Mouse (Mus musculus) small intestine, adult 2 months (tissue): ENCODE results near the gene Mcpt2. TPM values are rescaled to one million over a fixed set of nuclear protein-coding genes. Genes with fewer than 3 reads are reported as not detected.
"Not testable (repeated sequence)": the region's sequence is repeated elsewhere in the genome, so short reads cannot be mapped to it uniquely, and the experiment has no call there.

Experiments
- H3K27ac ChIP-seq: fragments of 200-500 bp; 2 replicates; pipeline ENCODE4 v1.5.1; 2012; ENCODE audit warnings: low read depth, low read length, control low read depth, inconsistent platforms; ENCODE audit not compliant: insufficient read depth
- H3K27me3 ChIP-seq: fragments of 200-500 bp; 2 replicates; pipeline ENCODE4 v1.6.1; 2012; ENCODE audit warnings: mild to moderate bottlenecking, moderate library complexity, low read length, inconsistent platforms; ENCODE audit not compliant: control insufficient read depth, insufficient read depth
- H3K36me3 ChIP-seq: fragments of 200-500 bp; 2 replicates; pipeline ENCODE4 v1.6.1; 2012; ENCODE audit warnings: mild to moderate bottlenecking, low read length, control low read depth, inconsistent platforms; ENCODE audit not compliant: control insufficient read depth, insufficient read depth
- H3K4me1 ChIP-seq: fragments of 200-500 bp; 2 replicates; pipeline ENCODE4 v1.6.1; 2012; ENCODE audit warnings: low read length, inconsistent platforms, mixed read lengths; ENCODE audit not compliant: control insufficient read depth, insufficient read depth, insufficient read length
- H3K4me3 ChIP-seq: fragments of 200-500 bp; 2 replicates; pipeline ENCODE4 v1.5.1; 2012; ENCODE audit warnings: low read depth, mild to moderate bottlenecking, control low read depth, inconsistent platforms, low read length, moderate library complexity
- CTCF ChIP-seq: fragments of 200-500 bp; IDR thresholded peaks from 2 replicates; pipeline ENCODE4 v1.5.1; 2012; ENCODE audit warnings: low read depth, mild to moderate bottlenecking, control low read depth, inconsistent platforms, low read length, moderate library complexity, mixed read lengths; ENCODE audit not compliant: insufficient replicate concordance, insufficient read length; ENCODE audit errors: extremely low read depth
- POLR2A ChIP-seq: fragments of 200-500 bp; IDR thresholded peaks from 2 replicates; pipeline ENCODE4 v1.6.1; 2012; ENCODE audit warnings: low read depth, mild to moderate bottlenecking, control low read depth, inconsistent platforms, low read length, moderate library complexity
- WGBS: fragments of 180-500 bp; shearing (Covaris S2); methylation state at CpG from one replicate; pipeline ENCODE4 v1.1.7; 2018; 5-methylcytosine and 5-hydroxymethylcytosine counted together
- polyA plus RNA-seq: library from polyadenylated mRNA; depleted of rRNA; stranded (reverse); fragments of >200 nt; gene quantifications from 2 replicates; pipeline ENCODE4 v1.2.3, GENCODE M21; 2012; rRNA removed

Mcpt2 gene
- polyA plus RNA-seq, 1 experiment, result 1.7 TPM

GRCm38 (mm10) chr14:56055408-56055807 lies 13.6 kb downstream of the Mcpt2 start:
- no peak overlapping the region for H3K27ac ChIP-seq
- WGBS, result 62% methylated on average over 3 of the region's 3 CpGs
- H3K27me3 ChIP-seq, result no peaks in the 10 kb centered on the region
- H3K4me3 ChIP-seq, result no peak overlapping the region
- no peaks in the 10 kb centered on the region for H3K4me1 ChIP-seq
- TF ChIP-seq POLR2A, result no peak
- no peak for TF ChIP-seq CTCF
- H3K36me3 ChIP-seq, result no peaks in the 10 kb centered on the region

- 43% methylated on average over 4 of the region's 4 CpGs for WGBS
- H3K27me3 ChIP-seq, result no peaks in the 10 kb centered on the region
- TF ChIP-seq POLR2A (no peak), CTCF (no peak)
- H3K4me1 ChIP-seq, result no peaks in the 10 kb centered on the region
- H3K4me3 ChIP-seq, result no peak overlapping the region
- H3K36me3 ChIP-seq, result no peaks in the 10 kb centered on the region
- H3K27ac ChIP-seq, result no peak overlapping the region
Measured at GRCm38 (mm10) chr14:56057722-56058121, 15.9 kb downstream of the Mcpt2 start.

GRCm38 (mm10) chr14:56062213-56062612 lies 20.4 kb downstream of the Mcpt2 start, which contains the start of gene Mcpt4:
Gene Mcpt4 (minus strand): TSS chr14:56062313.
- not testable (repeated sequence) for H3K27ac ChIP-seq, H3K27me3 ChIP-seq, H3K4me1 ChIP-seq, H3K36me3 ChIP-seq, H3K4me3 ChIP-seq
- WGBS, result 46% methylated on average over 3 of the region's 3 CpGs

- Histone ChIP-seq H3K27me3 (no peaks in the 10 kb centered on the region), H3K4me3 (no peak overlapping the region), H3K4me1 (no peaks in the 10 kb centered on the region), H3K36me3 (no peaks in the 10 kb centered on the region), H3K27ac (no peak overlapping the region)
- TF ChIP-seq CTCF, result no peak
- no peak for TF ChIP-seq POLR2A
- WGBS, result 84% methylated on average over 4 of the region's 4 CpGs
Measured at GRCm38 (mm10) chr14:56082016-56082415, 40.2 kb downstream of the Mcpt2 start.

- H3K36me3 ChIP-seq, result no peaks in the 10 kb centered on the region
- TF ChIP-seq CTCF (no peak), POLR2A (no peak)
- H3K4me1 ChIP-seq, result no peaks in the 10 kb centered on the region
- H3K4me3 ChIP-seq, result no peak within 1 kb of the TSS
- H3K27ac ChIP-seq, result no peak within 1 kb of the TSS
- 87% methylated on average over 2 of the region's 2 CpGs for WGBS
- no peaks in the 10 kb centered on the region for H3K27me3 ChIP-seq
Measured at GRCm38 (mm10) chr14:56085167-56085566, 43.3 kb downstream of the Mcpt2 start, which contains the start of gene Mcpt8. Gene Mcpt8 (minus strand): TSS chr14:56085273.

GRCm38 (mm10) chr14:56086711-56087110 lies 44.9 kb downstream of the Mcpt2 start:
- Histone ChIP-seq H3K27ac (no peak overlapping the region), H3K4me3 (no peak overlapping the region), H3K27me3 (no peaks in the 10 kb centered on the region), H3K4me1 (no peaks in the 10 kb centered on the region), H3K36me3 (no peaks in the 10 kb centered on the region)
- WGBS, result 57% methylated on average over 3 of the region's 3 CpGs
- TF ChIP-seq POLR2A (no peak), CTCF (no peak)

- Histone ChIP-seq H3K36me3 (no peaks in the 10 kb centered on the region), H3K4me3 (no peak overlapping the region), H3K4me1 (no peaks in the 10 kb centered on the region), H3K27ac (no peak overlapping the region), H3K27me3 (no peaks in the 10 kb centered on the region)
- TF ChIP-seq POLR2A, result no peak
- no peak for TF ChIP-seq CTCF
- WGBS, result 71% methylated on average over 2 of the region's 2 CpGs
Measured at GRCm38 (mm10) chr14:56093353-56093752, 51.5 kb downstream of the Mcpt2 start.

Other genes starting within 250 kb of the Mcpt2 start
- gene Nfatc4, start 218.9 kb upstream of the Mcpt2 start, polyA plus RNA-seq, result 5.8 and 7.6 TPM in 2 replicates
- 1.4 and 1.8 TPM in 2 replicates for gene Nynrin, start 188.0 kb upstream of the Mcpt2 start, polyA plus RNA-seq
- gene Cbln3, start 157.6 kb upstream of the Mcpt2 start, polyA plus RNA-seq, result 0.56 and 0.61 TPM in 2 replicates
- 12.6 and 32.7 TPM in 2 replicates for gene Khnyn, start 157.1 kb upstream of the Mcpt2 start, polyA plus RNA-seq
- 17.8 and 34.0 TPM in 2 replicates for gene Sdr39u1, start 141.7 kb upstream of the Mcpt2 start, polyA plus RNA-seq
- gene Cma1, start 97.4 kb upstream of the Mcpt2 start, polyA plus RNA-seq, result 0.60 TPM in 1 of 2 replicates, not detected in the other
- 0.86 TPM in 1 of 2 replicates, not detected in the other for gene Cma2, start 91.1 kb upstream of the Mcpt2 start, polyA plus RNA-seq
- 3.0 and 11.6 TPM in 2 replicates for gene Mcpt1, start 24.1 kb upstream of the Mcpt2 start, polyA plus RNA-seq
- not detected in 2 replicates for gene Mcpt9, start 11.5 kb upstream of the Mcpt2 start, polyA plus RNA-seq
- 0.14 and 0.34 TPM in 2 replicates for gene Mcpt4, start 20.3 kb downstream of the Mcpt2 start, polyA plus RNA-seq
- gene Mcpt8, start 43.2 kb downstream of the Mcpt2 start, polyA plus RNA-seq, result not detected in 2 replicates
- 0.25 TPM in 1 of 2 replicates, not detected in the other for gene Ctsg, start 60.5 kb downstream of the Mcpt2 start, polyA plus RNA-seq
- not detected in 2 replicates for gene Gzme, start 78.6 kb downstream of the Mcpt2 start, polyA plus RNA-seq
- not detected in 2 replicates for gene Gzmd, start 90.6 kb downstream of the Mcpt2 start, polyA plus RNA-seq
- not detected in 2 replicates for gene Gzmg, start 117.5 kb downstream of the Mcpt2 start, polyA plus RNA-seq
- gene Gzmn, start 132.6 kb downstream of the Mcpt2 start, polyA plus RNA-seq, result not detected in 2 replicates
- not detected in 2 replicates for gene Gzmf, start 169.4 kb downstream of the Mcpt2 start, polyA plus RNA-seq
- not detected in 2 replicates for gene Gzmc, start 192.6 kb downstream of the Mcpt2 start, polyA plus RNA-seq
- 11.1 and 12.3 TPM in 2 replicates for gene Gzmb, start 220.2 kb downstream of the Mcpt2 start, polyA plus RNA-seq